Mouse (Mus musculus) ES-Bruce4 (cell line): Measurements from ENCODE around the gene Nectin4.

Source experiments
- EP300 ChIP-seq: IDR thresholded peaks from 2 replicates; pipeline ENCODE4 v1.6.1; 2011; ENCODE audit warnings: low read depth, low read length; ENCODE audit not compliant: insufficient read depth
- POLR2A ChIP-seq: IDR thresholded peaks from one replicate; pipeline ENCODE4 v1.8.1; 2011; ENCODE audit warnings: low read length; ENCODE audit not compliant: insufficient read depth

DNA sequence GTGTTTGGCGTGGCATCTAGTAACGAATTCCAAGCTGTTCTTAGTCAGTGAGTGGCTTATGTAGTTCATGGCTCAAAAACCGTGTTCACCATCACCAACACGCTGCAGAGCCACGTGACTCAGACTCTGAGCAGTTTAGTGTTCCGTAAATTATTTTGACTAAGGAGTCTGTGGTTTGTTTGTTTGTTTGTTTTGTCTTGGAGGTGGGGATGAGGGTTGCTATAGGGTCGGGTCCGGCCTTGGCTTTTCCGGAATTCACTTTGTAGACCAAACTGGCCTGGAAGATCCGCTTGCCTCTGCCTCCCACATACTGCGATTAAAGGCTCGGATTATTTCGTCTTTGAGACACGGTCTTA, 23.8 kb upstream of the Nectin4 start:
- TF ChIP-seq EP300 (no peak), POLR2A (no peak)
